8 mouse cellular contexts compared by ENCODE assay signal in the genomic region with DNA sequence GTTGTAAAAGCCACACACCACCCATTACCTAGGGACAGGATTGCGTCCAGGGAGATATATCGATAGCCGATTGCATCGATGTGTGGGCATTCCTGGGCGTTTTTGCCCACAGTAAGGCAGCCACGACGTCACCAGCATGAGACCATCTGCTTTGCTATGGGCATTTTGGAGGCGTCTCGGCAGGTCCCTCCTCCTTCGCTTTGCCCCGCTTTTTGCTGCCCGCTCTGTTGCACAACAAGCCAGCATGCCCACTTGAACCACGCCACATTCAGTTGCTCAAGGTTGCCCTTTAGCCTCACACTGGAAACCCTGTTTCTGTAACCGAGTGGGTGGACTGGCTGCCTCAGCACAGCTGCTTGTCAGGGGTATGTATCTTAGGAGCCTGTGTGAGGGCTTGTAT.
DNase-seq lines count a peak whose midpoint lies in the region; ATAC-seq and TF ChIP-seq lines count a peak whose summit lies in the region.

No protein-coding gene starts in this region.

- no peak overlapping the region for H3K9ac ChIP-seq in kidney, embryonic 16.5 days (replicated peaks; ENCODE audit: low read length)
- no peak overlapping the region for H3K9ac ChIP-seq in kidney, postnatal 0 days (ENCODE audit: low read depth, low read length)

- ATAC-seq in kidney, embryonic 16.5 days (ENCODE audit: low FRiP score, low TSS enrichment), result no peak
- no peak for ATAC-seq in kidney, postnatal 0 days (replicated peaks; ENCODE audit: low FRiP score, low read depth)

- H3K4me2 ChIP-seq in kidney, embryonic 16.5 days (replicated peaks; ENCODE audit: low read depth, low read length), result no peak overlapping the region
- no peak overlapping the region for H3K4me2 ChIP-seq in kidney, postnatal 0 days (ENCODE audit: low read length)

- H3K4me1 ChIP-seq in kidney, embryonic 16.5 days (ENCODE audit: insufficient read depth, low read length), result peaks cover 18% of the 10 kb centered on the region
- 0 out of 2 replicates have a peak, but pooled peaks cover 5% of the 10 kb centered on the region for H3K4me1 ChIP-seq in kidney, postnatal 0 days (replicated peaks; ENCODE audit: insufficient read depth, low read length)
- H3K4me1 ChIP-seq in megakaryocyte, embryonic 14.5 days, result peaks cover 50% of the 10 kb centered on the region
- H3K4me1 ChIP-seq in embryonic facial prominence, embryonic 10.5 days, result peaks cover 20% of the 10 kb centered on the region

- H3K27ac ChIP-seq in kidney, embryonic 16.5 days (ENCODE audit: low read length), result no peak overlapping the region
- H3K27ac ChIP-seq in kidney, postnatal 0 days, result peak overlapping the region; percentile 62; the same call in 1 of the 2 replicates
- no peak overlapping the region for H3K27ac ChIP-seq in embryonic facial prominence, embryonic 10.5 days (replicated peaks)

- H3K4me3 ChIP-seq in kidney, embryonic 16.5 days (ENCODE audit: low read length), result no peak overlapping the region
- no peak overlapping the region for H3K4me3 ChIP-seq in kidney, postnatal 0 days (replicated peaks; ENCODE audit: low read depth, low read length)
- peak overlapping the region; percentile 4 for H3K4me3 ChIP-seq in megakaryocyte, embryonic 14.5 days (replicated peaks)
- H3K4me3 ChIP-seq in embryonic facial prominence, embryonic 10.5 days, result no peak overlapping the region

- no peak for TF ChIP-seq CTCF in kidney, postnatal 0 days (IDR thresholded peaks at IDR 0.05; ENCODE audit: low read depth)

- peak; percentile 74 to 81 for DNase-seq in kidney, adult 8-10 months
- peak; percentile 62 to 76 for DNase-seq in cerebellum, postnatal 25 days
- no peak for DNase-seq in kidney, postnatal 0 days (ENCODE audit: low spot score)
- DNase-seq in embryonic facial prominence, embryonic 10.5 days (ENCODE audit: low spot score), result no peak
- DNase-seq in ovary, postnatal 10 days (ENCODE audit: low spot score), result no peak
- DNase-seq in embryo, embryonic 9.5 days (ENCODE audit: extremely low spot score), result no peak

- 91% methylated on average over 14 of the region's 14 CpGs for WGBS in kidney, embryonic 16.5 days
- 86% methylated on average over 14 of the region's 14 CpGs for WGBS in kidney, postnatal 0 days
- 91% methylated on average over 14 of the region's 14 CpGs for WGBS in embryonic facial prominence, embryonic 10.5 days

- H3K9me3 ChIP-seq in kidney, embryonic 16.5 days (ENCODE audit: low read length), result no peaks in the 10 kb centered on the region
- H3K9me3 ChIP-seq in kidney, postnatal 0 days (replicated peaks; ENCODE audit: low read length), result no peaks in the 10 kb centered on the region
- no peaks in the 10 kb centered on the region for H3K9me3 ChIP-seq in megakaryocyte, embryonic 14.5 days
- H3K9me3 ChIP-seq in embryonic facial prominence, embryonic 10.5 days, result no peaks in the 10 kb centered on the region

- H3K27me3 ChIP-seq in kidney, embryonic 16.5 days (ENCODE audit: insufficient read depth, low read length), result no peaks in the 10 kb centered on the region
- no peaks in the 10 kb centered on the region for H3K27me3 ChIP-seq in kidney, postnatal 0 days (ENCODE audit: insufficient read depth, low read length)
- peaks cover 43% of the 10 kb centered on the region for H3K27me3 ChIP-seq in megakaryocyte, embryonic 14.5 days (replicated peaks)
- no peaks in the 10 kb centered on the region for H3K27me3 ChIP-seq in embryonic facial prominence, embryonic 10.5 days (replicated peaks; ENCODE audit: low read depth, poor library complexity, severe bottlenecking)

- H3K36me3 ChIP-seq in kidney, embryonic 16.5 days (ENCODE audit: insufficient read depth, low read length), result no peaks in the 10 kb centered on the region
- no peaks in the 10 kb centered on the region for H3K36me3 ChIP-seq in kidney, postnatal 0 days (ENCODE audit: insufficient read depth, low read length)
- H3K36me3 ChIP-seq in megakaryocyte, embryonic 14.5 days (replicated peaks; ENCODE audit: low read length), result no peaks in the 10 kb centered on the region
- H3K36me3 ChIP-seq in embryonic facial prominence, embryonic 10.5 days (replicated peaks), result no peaks in the 10 kb centered on the region

Comparison
In these comparisons a context has a peak if more than half of its experiments do, and no peak if none do; other contexts are left out.
1. DNase-seq: peak in kidney, adult 8-10 months (2 of 2) and cerebellum, postnatal 25 days (2 of 2); none in kidney, postnatal 0 days (single experiment), embryonic facial prominence, embryonic 10.5 days (single experiment), ovary, postnatal 10 days (single experiment) and embryo, embryonic 9.5 days (single experiment).